Mouse (Mus musculus) right cerebral cortex, adult 18-20 months (tissue): ENCODE measurements around the gene Tbxas1.

Source experiments
- DNase-seq: peaks from one replicate; pipeline ENCODE4 v3.0.0; 2022; ENCODE audit warnings: mixed read lengths

Tbxas1 gene

GRCm38 (mm10) chr6:38875258-38876070 is at the start of gene Tbxas1:
TSS of gene Tbxas1 (plus strand) at chr6:38875404.
- DNase-seq = peak; percentile 48

DNA sequence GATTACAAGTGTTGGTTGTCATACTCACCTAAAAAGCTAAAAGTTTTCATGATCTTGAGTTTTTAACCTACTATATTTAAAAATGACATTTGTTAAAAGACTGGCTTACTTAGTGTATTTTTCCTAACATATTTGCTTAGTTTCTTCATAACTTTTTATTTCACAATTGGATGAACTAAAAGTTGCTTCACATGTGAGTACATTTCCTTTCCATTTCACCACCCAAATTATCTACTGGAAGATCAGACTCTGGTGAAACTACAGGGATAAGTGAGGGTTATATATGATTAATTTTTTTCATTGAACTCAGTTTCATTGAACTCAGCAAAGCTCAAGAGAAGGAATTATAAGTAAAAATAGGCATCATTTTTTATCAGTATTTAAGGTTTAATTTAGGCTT is 49.3 kb upstream of the Tbxas1 start:
- DNase-seq = no peak

DNA sequence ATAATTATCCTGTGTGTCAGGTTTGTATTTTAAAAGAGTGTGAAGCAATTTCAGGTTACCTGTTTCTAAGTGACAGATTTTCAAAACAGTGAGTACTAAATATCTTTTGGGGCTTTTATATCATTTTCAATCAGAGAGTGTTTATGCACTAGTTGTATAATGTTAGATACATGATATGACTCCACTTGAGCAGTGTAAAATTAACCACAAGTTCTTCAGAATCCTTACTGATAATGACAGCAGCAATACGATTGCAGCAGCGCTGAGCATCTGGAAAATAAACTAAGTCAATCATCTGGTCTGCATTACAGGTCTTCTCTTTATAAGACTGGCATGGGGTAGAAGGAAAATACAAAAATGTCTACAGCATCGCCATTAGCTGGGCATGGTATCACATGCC is 48.3 kb upstream of the Tbxas1 start:
- DNase-seq = no peak

DNA sequence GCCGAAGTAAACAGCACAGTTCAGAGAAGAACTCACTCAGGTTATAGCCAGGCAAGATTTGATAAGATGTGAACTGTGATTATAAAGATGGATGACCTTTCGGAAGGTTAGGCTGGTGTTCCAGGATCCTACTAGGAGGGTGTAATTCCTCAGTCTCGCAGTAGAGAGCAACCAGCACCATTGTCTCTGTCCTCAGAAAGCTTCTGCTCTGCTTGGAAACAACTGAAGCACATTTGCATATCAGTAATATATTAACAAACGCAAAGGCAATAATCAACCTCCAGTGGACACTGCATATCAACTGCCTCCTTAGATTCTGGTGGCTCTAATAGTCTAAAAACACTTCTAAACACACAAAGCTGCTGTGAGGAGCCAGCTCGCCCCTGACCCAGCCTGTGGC is 47.8 kb upstream of the Tbxas1 start:
- DNase-seq = no peak

- DNase-seq = no peak
These were observed 47.0 kb upstream of the Tbxas1 start for GRCm38 (mm10) chr6:38828211-38828610.

DNA sequence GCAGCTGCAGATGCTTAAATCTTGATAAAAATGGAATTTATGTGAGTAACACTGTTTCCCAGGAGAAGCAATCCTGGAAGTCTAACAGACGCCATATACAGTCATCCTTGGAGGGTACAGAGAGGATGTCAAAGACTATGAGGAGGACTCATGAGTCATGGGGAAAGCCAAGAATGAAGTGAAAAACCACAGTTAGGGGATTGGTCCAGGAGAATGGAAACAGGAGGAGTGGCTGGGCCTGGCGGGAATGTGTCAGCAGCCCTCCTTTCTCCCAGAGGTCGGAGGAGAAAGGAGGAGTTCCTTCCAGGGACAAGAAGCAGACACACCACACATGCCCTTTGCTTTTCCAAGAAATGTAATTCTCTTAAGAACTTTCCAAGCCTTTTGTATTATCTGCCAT is 45.8 kb upstream of the Tbxas1 start:
- DNase-seq = no peak

DNA sequence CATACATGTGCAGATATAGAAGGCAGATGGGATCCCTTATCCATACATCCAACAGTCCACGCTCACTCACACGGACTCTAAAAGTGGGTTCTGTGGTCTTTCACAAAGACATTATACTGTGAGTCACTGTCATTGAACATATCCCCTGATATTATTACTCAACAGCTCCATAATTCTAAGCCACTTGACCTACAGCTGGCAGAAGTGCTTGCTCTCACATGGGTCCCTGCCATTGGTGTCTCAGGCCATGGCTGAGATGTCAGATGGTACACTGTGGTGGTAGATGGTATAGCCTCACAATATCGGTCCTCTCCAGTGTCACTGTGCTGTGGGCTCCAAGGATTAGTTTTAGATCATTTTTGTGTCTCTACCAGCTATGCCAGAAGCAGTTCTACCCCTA is 41.5 kb upstream of the Tbxas1 start:
- DNase-seq = no peak

GRCm38 (mm10) chr6:38834727-38835126 is 40.5 kb upstream of the Tbxas1 start:
- DNase-seq = no peak

- no peak for DNase-seq
These were observed 40.0 kb upstream of the Tbxas1 start for GRCm38 (mm10) chr6:38835217-38835616.

- DNase-seq = no peak
These were observed 37.1 kb upstream of the Tbxas1 start for GRCm38 (mm10) chr6:38838061-38838460.

GRCm38 (mm10) chr6:38839891-38840290 is 35.3 kb upstream of the Tbxas1 start:
- no peak for DNase-seq

DNA sequence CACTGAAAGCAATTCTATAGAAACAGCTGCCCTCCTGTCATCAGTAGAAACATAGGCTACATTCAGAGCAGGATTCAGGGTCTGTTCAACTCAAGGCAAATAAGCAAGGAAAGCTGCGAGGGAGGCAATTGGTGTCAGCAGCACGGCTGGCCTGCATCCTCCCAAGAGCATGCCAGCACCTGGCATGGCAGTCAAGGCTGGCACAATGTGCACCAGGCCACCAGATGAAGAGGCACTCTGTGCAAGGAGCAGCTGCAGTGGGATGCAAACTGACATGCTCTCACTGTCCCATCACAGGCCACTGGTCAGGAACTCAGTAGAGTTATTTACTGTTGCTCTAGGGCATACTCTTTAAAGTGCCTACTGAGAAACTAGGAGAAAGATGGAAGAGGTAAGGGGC is 34.8 kb upstream of the Tbxas1 start:
- DNase-seq = peak; percentile 29

DNA sequence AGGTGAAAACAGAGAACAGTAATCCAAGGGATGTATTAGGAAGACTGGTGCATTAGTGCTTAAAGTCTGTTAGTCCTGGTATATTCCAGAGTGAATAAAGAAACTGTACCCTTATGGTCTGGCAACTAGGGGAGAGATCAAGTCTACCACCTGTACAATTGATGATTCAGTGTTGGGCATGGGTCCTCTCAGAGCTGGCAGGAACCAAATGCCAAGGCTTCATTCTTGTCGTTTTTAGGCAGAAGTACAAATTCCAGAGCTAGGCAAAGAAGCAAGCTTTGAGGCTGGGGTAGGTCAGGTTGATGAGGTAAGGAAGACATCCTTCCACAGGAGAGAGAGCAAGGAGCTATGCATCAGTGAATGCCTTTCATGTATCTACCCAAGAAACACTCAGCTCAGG is 34.4 kb upstream of the Tbxas1 start:
- DNase-seq = no peak

GRCm38 (mm10) chr6:38841551-38841950 is 33.7 kb upstream of the Tbxas1 start:
- no peak for DNase-seq

- no peak for DNase-seq
These were observed 30.1 kb upstream of the Tbxas1 start for GRCm38 (mm10) chr6:38845117-38845516.

DNA sequence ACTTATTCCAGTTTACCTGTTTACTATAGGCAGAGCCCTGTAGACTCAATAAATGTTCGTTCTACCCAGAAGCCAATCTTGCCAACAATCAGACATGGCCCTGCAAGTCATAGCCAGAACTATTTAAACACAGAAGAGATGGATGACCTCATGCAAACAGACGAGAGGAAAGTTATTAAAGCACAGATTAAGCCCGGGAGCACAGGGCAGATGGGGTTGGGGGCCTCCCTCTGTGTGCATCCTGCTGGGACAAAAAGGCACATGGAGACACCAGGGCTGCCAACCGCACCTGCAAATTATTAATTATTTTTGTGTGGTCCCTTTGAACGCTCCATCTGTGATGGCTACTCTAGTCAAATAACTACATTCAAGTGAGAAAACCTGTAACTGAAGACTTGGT is 29.3 kb upstream of the Tbxas1 start:
- no peak for DNase-seq

- DNase-seq = no peak
These were observed 28.6 kb upstream of the Tbxas1 start for GRCm38 (mm10) chr6:38846330-38847195.

GRCm38 (mm10) chr6:38847447-38847846 is 27.8 kb upstream of the Tbxas1 start:
- DNase-seq = no peak

GRCm38 (mm10) chr6:38847958-38848910 is 27.0 kb upstream of the Tbxas1 start:
- no peak for DNase-seq

- DNase-seq = no peak
These were observed 24.4 kb upstream of the Tbxas1 start for GRCm38 (mm10) chr6:38850715-38851259.

DNA sequence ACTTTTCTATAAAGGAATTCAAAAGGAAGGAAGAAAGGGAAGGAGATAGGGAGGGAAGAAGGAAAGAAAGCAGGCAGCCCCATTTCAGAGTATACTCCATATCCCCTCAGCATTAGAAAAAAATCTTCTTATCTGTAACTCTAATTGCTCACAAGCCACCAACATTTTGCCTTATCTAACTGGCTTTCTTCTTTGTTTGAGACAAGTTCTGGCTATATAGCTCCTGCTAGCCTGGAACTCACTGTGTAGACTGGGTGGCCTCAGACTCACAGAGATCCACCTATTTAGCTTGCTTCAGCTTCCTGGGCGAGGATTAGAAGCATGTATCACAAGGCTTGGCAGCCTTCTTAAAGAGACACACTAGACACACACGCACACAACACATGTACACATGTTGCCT is 23.5 kb upstream of the Tbxas1 start:
- no peak for DNase-seq

- no peak for DNase-seq
These were observed 21.6 kb upstream of the Tbxas1 start for GRCm38 (mm10) chr6:38853561-38853992.

- no peak for DNase-seq
These were observed 15.4 kb upstream of the Tbxas1 start for GRCm38 (mm10) chr6:38859819-38860218.
